Mouse (Mus musculus): Measurements from ENCODE around the gene Slc43a3.
"Not testable (repeated sequence)": the region's sequence is repeated elsewhere in the genome, so short reads cannot be mapped to it uniquely, and the experiment has no call there.

Gene Slc43a3

GRCm38 (mm10) chr2:84936474-84937429, at the start of gene Slc43a3:
Gene Slc43a3, plus strand, starts transcription at chr2:84936579.
- peak; percentile 23 for DNase-seq (ENCODE audit: low spot score)

- DNase-seq (ENCODE audit: low spot score), result no peak
These were observed 49.5 kb upstream of the Slc43a3 start for GRCm38 (mm10) chr2:84886821-84887281.

GRCm38 (mm10) chr2:84887411-84888271, 48.7 kb upstream of the Slc43a3 start:
- no peak for DNase-seq (ENCODE audit: low spot score)

- DNase-seq (ENCODE audit: low spot score), result no peak
These were observed 47.6 kb upstream of the Slc43a3 start for GRCm38 (mm10) chr2:84888657-84889315.

GRCm38 (mm10) chr2:84889316-84890044, 46.9 kb upstream of the Slc43a3 start:
- no peak for DNase-seq (ENCODE audit: low spot score)

- DNase-seq (ENCODE audit: low spot score), result no peak
These were observed 46.4 kb upstream of the Slc43a3 start for GRCm38 (mm10) chr2:84890045-84890340.

- DNase-seq (ENCODE audit: low spot score), result no peak
These were observed 43.0 kb upstream of the Slc43a3 start for GRCm38 (mm10) chr2:84893359-84893758.

GRCm38 (mm10) chr2:84895495-84896198, 40.7 kb upstream of the Slc43a3 start:
- DNase-seq (ENCODE audit: low spot score), result no peak

- DNase-seq (ENCODE audit: low spot score), result not testable (repeated sequence)
These were observed 39.7 kb upstream of the Slc43a3 start for GRCm38 (mm10) chr2:84896686-84897085.

GRCm38 (mm10) chr2:84912722-84913121, 23.7 kb upstream of the Slc43a3 start:
- DNase-seq (ENCODE audit: low spot score), result no peak

- DNase-seq (ENCODE audit: low spot score), result no peak
These were observed 22.5 kb upstream of the Slc43a3 start for GRCm38 (mm10) chr2:84913881-84914280.

GRCm38 (mm10) chr2:84915330-84915729, 21.0 kb upstream of the Slc43a3 start:
- no peak for DNase-seq (ENCODE audit: low spot score)

GRCm38 (mm10) chr2:84916548-84917320, 19.6 kb upstream of the Slc43a3 start:
- no peak for DNase-seq (ENCODE audit: low spot score)

GRCm38 (mm10) chr2:84918188-84918587, 18.2 kb upstream of the Slc43a3 start:
- no peak for DNase-seq (ENCODE audit: low spot score)

GRCm38 (mm10) chr2:84919601-84920108, 16.7 kb upstream of the Slc43a3 start:
- no peak for DNase-seq (ENCODE audit: low spot score)

- no peak for DNase-seq (ENCODE audit: low spot score)
These were observed 6.2 kb upstream of the Slc43a3 start for GRCm38 (mm10) chr2:84930186-84930585.

GRCm38 (mm10) chr2:84933992-84934648, 2.3 kb upstream of the Slc43a3 start:
- DNase-seq (ENCODE audit: low spot score), result no peak

- DNase-seq (ENCODE audit: low spot score), result no peak
These were observed 1.8 kb upstream of the Slc43a3 start for GRCm38 (mm10) chr2:84934649-84935007.

- no peak for DNase-seq (ENCODE audit: low spot score)
These were observed 1.3 kb upstream of the Slc43a3 start for GRCm38 (mm10) chr2:84935065-84935464.

Measured in urinary bladder, postnatal 10 days (tissue).